Mouse (Mus musculus) stomach, postnatal 0 days (tissue): Measurements from ENCODE around the gene Rnf166. TPM values are rescaled to one million over a fixed set of nuclear protein-coding genes. Genes with fewer than 3 reads are reported as not detected.

ENCODE experiments used
- ATAC-seq: fragments of 200-750 bp; cut with Nextera tagmentation; 2 replicates; pipeline ENCODE4 v1.8.0; 2017; ENCODE audit not compliant: low FRiP score, low TSS enrichment
- DNase-seq: peaks from one replicate; pipeline ENCODE4 v3.0.0-alpha.2; 2016; ENCODE audit warnings: low spot score
- H3K27ac ChIP-seq: fragments of 300-500 bp; sonication (generic); replicated peaks from 2 replicates; pipeline ENCODE4 v1.5.1; 2014; ENCODE audit warnings: mild to moderate bottlenecking, control low read depth
- H3K27me3 ChIP-seq: fragments of 300-500 bp; sonication (generic); 2 replicates; pipeline ENCODE4 v1.6.1; 2014; ENCODE audit warnings: low read length; ENCODE audit not compliant: control insufficient read depth, insufficient read depth
- H3K36me3 ChIP-seq: fragments of 300-500 bp; sonication (generic); 2 replicates; pipeline ENCODE4 v1.6.1; 2014; ENCODE audit warnings: low read length, mixed read lengths; ENCODE audit not compliant: control insufficient read depth, insufficient read depth
- H3K4me1 ChIP-seq: fragments of 300-500 bp; sonication (generic); replicated peaks from 2 replicates; pipeline ENCODE4 v1.6.1; 2014; ENCODE audit warnings: antibody characterized with exemption; ENCODE audit not compliant: control insufficient read depth, insufficient read depth
- H3K4me2 ChIP-seq: fragments of 300-500 bp; sonication (generic); replicated peaks from 2 replicates; pipeline ENCODE4 v1.6.1; 2014; ENCODE audit warnings: low read depth, mild to moderate bottlenecking, control low read depth, moderate library complexity
- H3K4me3 ChIP-seq: fragments of 300-500 bp; sonication (generic); 2 replicates; pipeline ENCODE4 v1.5.1; 2014; ENCODE audit warnings: low read depth, low read length, control low read depth
- H3K9ac ChIP-seq: fragments of 300-500 bp; sonication (generic); 2 replicates; pipeline ENCODE4 v1.6.1; 2014; ENCODE audit warnings: mild to moderate bottlenecking, low read length, control low read depth, mixed read lengths
- H3K9me3 ChIP-seq: fragments of 300-500 bp; sonication (generic); 2 replicates; pipeline ENCODE4 v1.6.1; 2016; ENCODE audit warnings: low read length; ENCODE audit not compliant: control insufficient read depth
- CTCF ChIP-seq: IDR thresholded peaks from 2 replicates; pipeline ENCODE4 v1.5.1; 2016; ENCODE audit warnings: antibody characterized with exemption, low read depth, mild to moderate bottlenecking, moderate library complexity
- EP300 ChIP-seq: optimal IDR thresholded peaks from 2 replicates; pipeline ENCODE3; 2016; ENCODE audit warnings: antibody characterized with exemption
- WGBS: fragments of 180-500 bp; shearing (Covaris S2); extraction: QIAGEN DNeasy Blood & Tissue Kit; methylation state at CpG from one replicate; pipeline ENCODE4 v1.1.7; 2014; 5-methylcytosine and 5-hydroxymethylcytosine counted together
- polyA plus RNA-seq: library from polyadenylated mRNA; unstranded; fragments of >200 nt; fragmentation: Nextera tagmentation; extraction: Ambion mirVana; gene quantifications from 2 replicates; pipeline ENCODE4 v1.2.1, GENCODE M21; 2015

Rnf166 gene
- polyA plus RNA-seq, 1 experiment from 2014 or later: 31.2 TPM

GRCm38 (mm10) chr8:122474951-122475560, 808 bp downstream of the Rnf166 start:
- no peaks in the 10 kb centered on the region for H3K27me3 ChIP-seq
- peak; percentile 52 for DNase-seq
- peak overlapping the region; percentile 99 for H3K4me3 ChIP-seq
- H3K9me3 ChIP-seq: no peaks in the 10 kb centered on the region
- H3K4me1 ChIP-seq: peaks cover 8% of the 10 kb centered on the region; the same call in 1 of the 2 replicates
- H3K9ac ChIP-seq: peak overlapping the region; percentile 93
- WGBS: 4% methylated on average over 16 of the region's 16 CpGs
- ATAC-seq: no peak
- H3K27ac ChIP-seq: peak overlapping the region; percentile 75
- H3K4me2 ChIP-seq: peak overlapping the region; percentile 86
- TF ChIP-seq EP300 (no peak), CTCF (no peak)
- peaks cover 6% of the 10 kb centered on the region; the same call in 1 of the 2 replicates for H3K36me3 ChIP-seq

DNA sequence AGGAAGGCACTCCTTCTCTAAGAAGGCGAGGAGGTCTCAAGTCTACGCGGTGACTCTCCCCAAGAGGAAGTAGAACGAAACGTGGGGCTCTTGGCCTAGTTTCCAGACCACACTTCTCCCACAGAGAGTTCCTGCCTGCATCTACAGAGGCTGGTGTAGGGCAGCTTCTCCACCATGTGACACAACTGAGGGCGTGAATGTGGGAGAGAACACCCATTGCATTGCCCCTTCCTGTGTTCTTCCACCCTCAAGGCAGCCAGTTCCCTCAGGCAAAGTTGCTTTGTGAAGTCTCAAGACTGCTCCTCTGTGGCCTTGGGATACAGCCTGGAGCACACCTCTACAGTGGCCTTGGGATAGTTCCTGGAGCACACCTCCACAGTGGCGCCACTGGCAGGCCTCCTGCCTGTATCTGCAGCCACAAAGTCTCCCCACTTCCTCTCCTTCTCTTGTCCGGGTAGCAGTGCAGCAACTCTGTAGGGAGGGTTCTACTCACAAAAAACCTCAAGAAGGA, 1.9 kb downstream of the Rnf166 start:
- DNase-seq: no peak
- 92% methylated on average over 8 of the region's 8 CpGs for WGBS
- Histone ChIP-seq H3K9ac (no peak overlapping the region), H3K27me3 (no peaks in the 10 kb centered on the region), H3K4me1 (peaks cover 8% of the 10 kb centered on the region; the same call in 1 of the 2 replicates), H3K27ac (no peak overlapping the region), H3K4me2 (no peak overlapping the region), H3K4me3 (no peak overlapping the region), H3K9me3 (no peaks in the 10 kb centered on the region), H3K36me3 (peaks cover 3% of the 10 kb centered on the region; the same call in 1 of the 2 replicates)
- TF ChIP-seq CTCF (no peak), EP300 (no peak)
- no peak for ATAC-seq

GRCm38 (mm10) chr8:122470691-122471090, 5.2 kb downstream of the Rnf166 start:
- Histone ChIP-seq H3K4me1 (peaks cover 5% of the 10 kb centered on the region; the same call in 1 of the 2 replicates), H3K9ac (no peak overlapping the region), H3K27ac (no peak overlapping the region), H3K9me3 (no peaks in the 10 kb centered on the region), H3K4me2 (no peak overlapping the region), H3K4me3 (no peak overlapping the region), H3K36me3 (peaks cover 9% of the 10 kb centered on the region; the same call in 1 of the 2 replicates), H3K27me3 (no peaks in the 10 kb centered on the region)
- ATAC-seq (no peak), DNase-seq (no peak)
- TF ChIP-seq CTCF: no peak
- TF ChIP-seq EP300: no peak
- 88% methylated on average over 5 of the region's 5 CpGs for WGBS

DNA sequence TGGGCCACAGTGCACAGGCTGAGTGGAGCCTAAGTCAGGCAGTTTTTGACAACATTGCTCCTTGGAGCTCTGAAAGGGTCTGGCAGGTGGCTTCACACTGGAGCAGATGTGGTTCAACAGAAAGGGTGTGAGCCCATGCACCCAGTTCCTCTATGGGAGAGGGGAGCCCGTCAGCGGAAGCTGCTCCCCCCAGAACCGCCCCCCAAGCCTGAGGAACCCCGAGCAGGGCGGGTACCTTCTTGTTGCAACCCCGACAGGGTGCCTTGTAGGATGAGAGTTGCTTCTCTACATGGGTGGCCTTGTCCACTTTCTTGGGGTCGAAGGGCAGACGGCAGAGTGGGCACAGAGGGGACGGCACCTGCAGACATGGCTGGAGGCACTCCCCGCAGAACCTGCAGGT, 5.9 kb downstream of the Rnf166 start:
- DNase-seq: no peak
- WGBS: 88% methylated on average over 10 of the region's 10 CpGs
- Histone ChIP-seq H3K27ac (no peak overlapping the region), H3K27me3 (no peaks in the 10 kb centered on the region), H3K9me3 (no peaks in the 10 kb centered on the region), H3K36me3 (peaks cover 9% of the 10 kb centered on the region; the same call in 1 of the 2 replicates), H3K4me1 (peaks cover 3% of the 10 kb centered on the region; the same call in 1 of the 2 replicates), H3K4me2 (no peak overlapping the region), H3K4me3 (no peak overlapping the region), H3K9ac (no peak overlapping the region)
- ATAC-seq: no peak
- TF ChIP-seq EP300 (no peak), CTCF (no peak)

GRCm38 (mm10) chr8:122469407-122469806, 6.5 kb downstream of the Rnf166 start:
- DNase-seq (no peak), ATAC-seq (no peak)
- Histone ChIP-seq H3K4me1 (no peaks in the 10 kb centered on the region), H3K9me3 (no peaks in the 10 kb centered on the region), H3K36me3 (peaks cover 9% of the 10 kb centered on the region; the same call in 1 of the 2 replicates), H3K27me3 (no peaks in the 10 kb centered on the region), H3K4me3 (no peak overlapping the region), H3K9ac (no peak overlapping the region), H3K27ac (no peak overlapping the region), H3K4me2 (no peak overlapping the region)
- TF ChIP-seq EP300 (no peak), CTCF (no peak)
- WGBS: 87% methylated on average over 6 of the region's 6 CpGs

GRCm38 (mm10) chr8:122467816-122468215, 8.0 kb downstream of the Rnf166 start:
- DNase-seq (no peak), ATAC-seq (no peak)
- no peak overlapping the region for H3K4me2 ChIP-seq
- no peak overlapping the region for H3K9ac ChIP-seq
- no peaks in the 10 kb centered on the region for H3K9me3 ChIP-seq
- WGBS: 89% methylated on average over 13 of the region's 13 CpGs
- H3K27ac ChIP-seq: no peak overlapping the region
- H3K4me3 ChIP-seq: no peak overlapping the region
- peaks cover 9% of the 10 kb centered on the region; the same call in 1 of the 2 replicates for H3K36me3 ChIP-seq
- TF ChIP-seq EP300 (no peak), CTCF (no peak)
- no peaks in the 10 kb centered on the region for H3K4me1 ChIP-seq
- H3K27me3 ChIP-seq: no peaks in the 10 kb centered on the region
